Mouse (Mus musculus) lung, postnatal 10 days (tissue): ENCODE results near the gene Vmn1r19.
"Not testable (repeated sequence)": the region's sequence is repeated elsewhere in the genome, so short reads cannot be mapped to it uniquely, and the experiment has no call there.

Experiments used
- DNase-seq: peaks from one replicate; pipeline ENCODE4 v3.0.0; 2021

Vmn1r19 gene

DNA sequence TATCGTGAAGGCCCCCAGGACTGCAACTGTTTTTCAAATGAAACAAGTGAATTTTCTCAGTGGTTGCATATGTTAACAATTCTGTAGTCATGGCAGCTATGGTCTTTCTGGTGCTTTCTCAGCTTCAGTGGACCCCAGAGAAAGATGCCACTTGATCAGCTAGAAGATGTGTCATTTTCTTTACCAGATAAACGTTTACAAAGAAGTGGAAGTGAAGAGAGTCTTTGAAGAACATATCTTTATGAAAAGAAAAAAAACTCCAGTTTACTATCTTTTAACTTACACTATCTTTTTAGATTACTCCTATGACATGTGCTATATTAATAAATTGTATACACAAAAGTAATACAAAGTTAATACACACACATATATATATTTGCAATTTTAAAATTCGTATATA is at the start of gene Vmn1r19:
Gene Vmn1r19, plus strand, starts transcription at position 301 of the 400 bp plus-strand sequence.
- not testable (repeated sequence) for DNase-seq

DNA sequence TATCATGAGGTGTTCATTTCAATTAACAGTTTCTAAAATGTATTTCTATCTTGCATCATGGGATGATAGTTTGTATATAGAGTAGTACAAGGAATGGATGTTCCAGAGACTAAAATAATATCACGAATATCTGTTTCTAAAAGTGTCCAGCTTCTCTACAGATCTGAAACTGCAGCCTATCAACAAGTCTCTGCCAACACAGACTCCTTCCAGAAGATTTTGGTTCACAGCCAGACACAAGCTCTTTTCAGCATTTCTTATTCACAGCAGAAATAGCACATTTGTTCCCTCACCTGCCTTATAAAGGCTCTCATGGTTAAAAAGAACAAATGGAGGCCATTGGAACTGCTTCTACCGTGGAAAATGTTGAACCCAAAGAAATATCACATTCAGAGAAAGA is 46.7 kb upstream of the Vmn1r19 start:
- DNase-seq, result no peak

GRCm38 (mm10) chr6:57363627-57364026 is 40.0 kb upstream of the Vmn1r19 start, which contains the start of gene Vmn1r17:
Gene Vmn1r17, minus strand, starts transcription at chr6:57363727.
- DNase-seq, result no peak

DNA sequence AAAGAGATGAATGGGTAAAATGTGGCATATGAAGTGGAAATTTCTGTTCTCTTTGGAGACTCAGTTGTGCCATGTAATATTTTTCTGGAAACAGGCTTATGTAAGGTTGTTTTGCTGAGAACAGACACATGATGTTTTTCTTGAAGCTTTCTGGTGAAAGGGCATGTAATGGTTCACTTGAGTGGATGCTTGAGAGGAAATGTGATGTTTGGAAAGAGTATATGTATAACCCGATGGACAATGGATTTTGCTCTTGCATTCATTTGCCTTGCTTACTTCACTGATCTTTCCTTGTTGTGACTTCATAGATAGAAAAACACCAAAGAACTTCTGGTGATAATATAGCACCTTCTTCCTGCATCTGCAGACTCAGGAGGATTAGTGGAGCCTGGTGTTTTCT is 37.7 kb upstream of the Vmn1r19 start:
- DNase-seq, result not testable (repeated sequence)

DNA sequence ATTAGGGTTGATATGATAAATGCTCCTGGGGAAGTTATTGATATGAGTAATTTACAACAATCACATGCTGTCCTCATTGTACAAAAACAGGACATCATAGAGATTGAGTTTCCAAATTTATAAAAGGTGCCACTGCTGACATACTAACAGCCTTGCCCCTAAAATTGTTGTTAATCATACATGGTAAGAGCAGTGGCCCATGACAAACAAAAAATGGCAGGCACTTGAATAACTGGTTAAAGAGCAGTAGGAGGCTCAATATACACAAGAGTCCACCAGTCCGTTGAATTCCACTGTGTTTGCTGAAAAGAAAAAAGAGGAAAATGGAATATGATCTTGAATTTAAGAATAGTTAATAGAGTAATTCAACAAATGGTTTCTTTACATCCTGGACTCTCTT is 36.1 kb upstream of the Vmn1r19 start:
- no peak for DNase-seq

DNA sequence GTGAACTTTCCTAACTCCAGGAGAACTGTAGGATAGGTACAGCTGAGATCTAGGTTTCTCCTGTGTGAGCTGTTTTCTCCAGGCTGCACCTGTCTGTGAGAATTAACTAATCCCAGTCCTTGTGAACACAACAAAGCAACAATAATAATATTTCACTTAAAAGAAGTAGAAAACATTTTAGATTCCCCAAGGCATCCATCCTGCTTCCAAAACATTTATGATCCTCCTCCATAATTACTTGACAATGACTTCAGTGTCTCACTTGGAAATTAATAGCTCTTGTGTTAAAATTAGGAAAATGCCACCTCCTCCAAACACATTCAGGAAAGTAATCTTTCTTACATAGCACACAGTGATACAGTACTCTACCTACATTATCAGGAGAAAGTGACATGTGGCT is 7.9 kb upstream of the Vmn1r19 start, which contains the start of gene Vmn1r18:
Gene Vmn1r18, minus strand, starts transcription at position 101 of the 400 bp plus-strand sequence.
- no peak for DNase-seq

DNA sequence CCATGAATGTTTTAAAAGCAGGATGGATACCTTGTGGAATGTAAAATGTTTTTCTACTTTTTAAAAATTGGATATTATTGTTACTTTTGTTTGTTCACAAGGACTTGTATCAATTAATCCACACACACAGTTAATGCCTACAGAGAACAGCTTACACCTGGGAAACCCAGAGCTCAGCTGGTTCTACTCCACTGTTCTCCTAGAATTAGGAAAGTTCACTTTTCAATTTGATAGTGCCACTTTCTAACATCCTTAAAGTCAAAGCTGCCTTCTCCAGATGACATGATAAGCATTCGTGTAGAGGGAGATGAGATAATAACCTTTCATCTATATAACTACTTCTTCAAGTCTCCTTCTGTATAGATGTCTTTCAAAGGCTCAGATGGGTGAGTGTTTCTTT is 25.1 kb downstream of the Vmn1r19 start, which contains the start of gene Vmn1r20:
Gene Vmn1r20, plus strand, starts transcription at position 301 of the 400 bp plus-strand sequence.
- no peak for DNase-seq

DNA sequence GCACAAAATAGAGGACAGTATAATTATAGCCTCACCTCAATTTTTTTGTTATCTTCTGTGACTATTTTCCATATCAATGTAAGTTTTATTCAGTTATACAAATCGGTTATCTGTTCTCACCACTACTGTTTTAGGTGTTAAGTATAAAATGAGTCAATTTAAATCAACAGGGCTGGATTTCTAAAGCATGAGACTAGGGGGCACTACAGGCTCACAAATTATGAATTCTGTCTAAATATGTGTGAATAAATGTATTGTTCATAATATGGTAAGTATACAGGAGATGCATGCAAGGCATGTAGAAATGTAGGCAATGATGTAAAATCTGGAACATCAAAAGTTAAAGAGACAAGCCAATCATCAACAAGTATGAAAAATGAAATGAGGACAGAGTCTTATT is 27.6 kb downstream of the Vmn1r19 start:
- peak; percentile 3 for DNase-seq
